ENCODE assay signal across 27 mouse cellular contexts in genomic region chr3:105511836-105512235, GRCm38 (mm10). TPM values are rescaled to one million over a fixed set of nuclear protein-coding genes. Genes with fewer than 3 reads are reported as not detected.
A peak's percentile ranks its signal among the peaks of the same experiment; 100 is the strongest.
DNase-seq lines count a peak whose midpoint lies in the region; ATAC-seq and TF ChIP-seq lines count a peak whose summit lies in the region.
"Had no signal": no experiment of that assay in that cellular context is flagged by ENCODE, and none has a peak within 500 bp of the region (broad histone marks: within the 10 kb centered on the region; RNA-seq: fewer than 3 reads in every experiment).

No protein-coding gene starts in this region.

- WGBS in kidney, adult 2 months, result 59% methylated on average over 2 of the region's 2 CpGs
- 57% methylated on average over 2 of the region's 2 CpGs for WGBS in kidney, embryonic 15.5 days
- WGBS in lung, postnatal 0 days, result 25% methylated on average over 2 of the region's 2 CpGs
- 33% methylated on average over 2 of the region's 2 CpGs for WGBS in olfactory bulb, adult 2 months
- 13% methylated on average over 2 of the region's 2 CpGs for WGBS in stomach, postnatal 0 days

- TF ChIP-seq CTCF in kidney, adult 2 months (conservative IDR thresholded peaks at IDR 0.05; ENCODE audit: insufficient read depth, insufficient read length, low read depth, low read length), result no peak
- no peak for TF ChIP-seq CTCF in lung, postnatal 0 days (IDR thresholded peaks at IDR 0.05)
- no peak for TF ChIP-seq CTCF in olfactory bulb, adult 2 months (IDR thresholded peaks at IDR 0.05; ENCODE audit: insufficient read depth, low read depth, low read length)
- TF ChIP-seq CTCF in stomach, postnatal 0 days (IDR thresholded peaks at IDR 0.05; ENCODE audit: low read depth), result no peak

- H3K4me1 ChIP-seq in kidney, adult 2 months (ENCODE audit: control insufficient read depth, insufficient read depth, low read length), result no peaks in the 10 kb centered on the region
- 0 out of 2 replicates have a peak, but pooled peaks cover 2% of the 10 kb centered on the region for H3K4me1 ChIP-seq in kidney, embryonic 15.5 days
- no peaks in the 10 kb centered on the region for H3K4me1 ChIP-seq in lung, postnatal 0 days (ENCODE audit: insufficient read depth, low read depth, low read length)
- H3K4me1 ChIP-seq in olfactory bulb, adult 2 months (ENCODE audit: control insufficient read depth, insufficient read depth, low read length), result peaks cover 25% of the 10 kb centered on the region
- H3K4me1 ChIP-seq in stomach, postnatal 0 days (replicated peaks; ENCODE audit: control insufficient read depth, insufficient read depth), result no peaks in the 10 kb centered on the region
- H3K4me1 ChIP-seq: embryonic facial prominence, embryonic 12.5 days; limb, embryonic 10.5 days; limb, embryonic 15.5 days had no signal

- no peaks in the 10 kb centered on the region for H3K27me3 ChIP-seq in kidney, adult 2 months (replicated peaks; ENCODE audit: control insufficient read depth, insufficient read depth, low read length)
- H3K27me3 ChIP-seq in kidney, embryonic 15.5 days, result no peaks in the 10 kb centered on the region
- H3K27me3 ChIP-seq in lung, postnatal 0 days (replicated peaks; ENCODE audit: insufficient read depth, low read length), result no peaks in the 10 kb centered on the region
- H3K27me3 ChIP-seq in stomach, postnatal 0 days (ENCODE audit: control insufficient read depth, insufficient read depth, low read length), result no peaks in the 10 kb centered on the region
- H3K27me3 ChIP-seq: embryonic facial prominence, embryonic 12.5 days; forebrain, embryonic 15.5 days; limb, embryonic 15.5 days; lung, embryonic 15.5 days had no signal

- DNase-seq in kidney, adult 2 months, result peak; percentile 4
- peak; percentile 24 for DNase-seq in lung, postnatal 0 days (ENCODE audit: low spot score)
- DNase-seq in lung, adult 18-20 months, result no peak
- DNase-seq in stomach, postnatal 0 days (ENCODE audit: low spot score), result no peak
- no peak for DNase-seq in kidney, adult 8-10 months
- DNase-seq: adrenal gland, adult 2 months; B cell, adult 2 months; cerebellum, adult 8-10 months; embryo, embryonic 11 days; gastrocnemius, postnatal 14 days; kidney, postnatal 25 days; right cerebral cortex, postnatal 4 days; thymus, adult 18-20 months; thymus, postnatal 36 days had no signal

- no peaks in the 10 kb centered on the region for H3K9me3 ChIP-seq in kidney, embryonic 15.5 days (replicated peaks)
- H3K9me3 ChIP-seq in lung, postnatal 0 days (ENCODE audit: low read length), result no peaks in the 10 kb centered on the region
- H3K9me3 ChIP-seq in stomach, postnatal 0 days (ENCODE audit: control insufficient read depth, low read length), result no peaks in the 10 kb centered on the region
- H3K9me3 ChIP-seq: embryonic facial prominence, embryonic 12.5 days; forebrain, embryonic 15.5 days; heart, embryonic 10.5 days; heart, embryonic 15.5 days; limb, embryonic 10.5 days; limb, embryonic 15.5 days; lung, embryonic 15.5 days had no signal

- TF ChIP-seq POLR2A in kidney, adult 2 months (IDR thresholded peaks at IDR 0.05; ENCODE audit: low read depth, low read length), result no peak
- TF ChIP-seq POLR2A in olfactory bulb, adult 2 months (IDR thresholded peaks at IDR 0.05; ENCODE audit: insufficient read depth, low read depth, low read length), result no peak

- H3K4me3 ChIP-seq in kidney, adult 2 months (ENCODE audit: insufficient read depth, low read depth, low read length), result no peak overlapping the region
- no peak overlapping the region for H3K4me3 ChIP-seq in kidney, embryonic 15.5 days (replicated peaks)
- no peak overlapping the region for H3K4me3 ChIP-seq in lung, postnatal 0 days (ENCODE audit: low read depth, low read length)
- H3K4me3 ChIP-seq in olfactory bulb, adult 2 months (ENCODE audit: insufficient read depth, low read depth, low read length), result no peak overlapping the region
- H3K4me3 ChIP-seq in stomach, postnatal 0 days (ENCODE audit: low read depth, low read length), result no peak overlapping the region
- H3K4me3 ChIP-seq: embryonic facial prominence, embryonic 12.5 days; forebrain, embryonic 15.5 days; heart, embryonic 10.5 days; heart, embryonic 15.5 days; limb, embryonic 10.5 days; limb, embryonic 15.5 days; lung, embryonic 15.5 days had no signal

- no peak overlapping the region for H3K27ac ChIP-seq in kidney, adult 2 months (ENCODE audit: insufficient read depth, low read depth, low read length)
- no peak overlapping the region for H3K27ac ChIP-seq in kidney, embryonic 15.5 days
- no peak overlapping the region for H3K27ac ChIP-seq in lung, postnatal 0 days (ENCODE audit: low read length)
- 0 out of 2 replicates have a peak overlapping the region, but pooled peaks have one; percentile 1 for H3K27ac ChIP-seq in olfactory bulb, adult 2 months (ENCODE audit: insufficient read depth, low read depth, low read length)
- peak overlapping the region; percentile 53; the same call in 1 of the 2 replicates for H3K27ac ChIP-seq in stomach, postnatal 0 days (replicated peaks)
- H3K27ac ChIP-seq: embryonic facial prominence, embryonic 12.5 days; forebrain, embryonic 15.5 days; heart, embryonic 10.5 days; heart, embryonic 15.5 days; limb, embryonic 10.5 days; limb, embryonic 15.5 days; liver, embryonic 14.5 days; lung, embryonic 15.5 days had no signal

- H3K36me3 ChIP-seq in kidney, adult 2 months (ENCODE audit: control insufficient read depth, insufficient read depth, low read length), result no peaks in the 10 kb centered on the region
- no peaks in the 10 kb centered on the region for H3K36me3 ChIP-seq in kidney, embryonic 15.5 days
- no peaks in the 10 kb centered on the region for H3K36me3 ChIP-seq in lung, postnatal 0 days (ENCODE audit: insufficient read depth, low read length)
- no peaks in the 10 kb centered on the region for H3K36me3 ChIP-seq in stomach, postnatal 0 days (ENCODE audit: control insufficient read depth, insufficient read depth, low read length)
- H3K36me3 ChIP-seq: embryonic facial prominence, embryonic 12.5 days; forebrain, embryonic 15.5 days; heart, embryonic 10.5 days; heart, embryonic 15.5 days; limb, embryonic 10.5 days; limb, embryonic 15.5 days; lung, embryonic 15.5 days had no signal

- H3K9ac ChIP-seq in kidney, embryonic 15.5 days, result no peak overlapping the region
- no peak overlapping the region for H3K9ac ChIP-seq in lung, postnatal 0 days (replicated peaks; ENCODE audit: low read depth)
- no peak overlapping the region for H3K9ac ChIP-seq in stomach, postnatal 0 days (ENCODE audit: low read length)
- H3K9ac ChIP-seq: embryonic facial prominence, embryonic 12.5 days; forebrain, embryonic 15.5 days; heart, embryonic 15.5 days; limb, embryonic 15.5 days; liver, embryonic 14.5 days; lung, embryonic 15.5 days had no signal

- ATAC-seq in kidney, embryonic 15.5 days (replicated peaks; ENCODE audit: low FRiP score), result no peak
- peak; percentile 53 for ATAC-seq in lung, postnatal 0 days
- ATAC-seq in stomach, postnatal 0 days (ENCODE audit: low FRiP score, low TSS enrichment), result no peak
- ATAC-seq: activated CD4-positive, CD25-positive, alpha-beta regulatory T cell, adult 4 months; forebrain, embryonic 15.5 days; hindbrain, embryonic 16.5 days; midbrain, embryonic 16.5 days had no signal

- H3K4me2 ChIP-seq in kidney, embryonic 15.5 days, result no peak overlapping the region
- no peak overlapping the region for H3K4me2 ChIP-seq in lung, postnatal 0 days (replicated peaks; ENCODE audit: low read depth, low read length)
- H3K4me2 ChIP-seq in stomach, postnatal 0 days (replicated peaks; ENCODE audit: low read depth), result no peak overlapping the region
- H3K4me2 ChIP-seq: embryonic facial prominence, embryonic 12.5 days; forebrain, embryonic 15.5 days; heart, embryonic 15.5 days; limb, embryonic 15.5 days; lung, embryonic 15.5 days had no signal

- TF ChIP-seq EP300 in lung, postnatal 0 days (IDR thresholded peaks at IDR 0.05), result no peak
- no peak for TF ChIP-seq EP300 in stomach, postnatal 0 days (optimal IDR thresholded peaks at IDR 0.05)

RNA-seq across cellular contexts. Expression of gene Kcnd3, which starts 59.7 kb away (rescaled TPM):
- polyA plus RNA-seq in kidney, adult 2 months (2012; rRNA removed), result 5.0 TPM in 2 replicates
- polyA plus RNA-seq in kidney, embryonic 15.5 days (2015; fragmentation: Nextera tagmentation; extraction: Ambion mirVana), result 2.3 and 2.4 TPM in 2 replicates
- polyA plus RNA-seq in lung, postnatal 0 days (2015; fragmentation: Nextera tagmentation; extraction: Ambion mirVana), result 0.13 TPM in 2 replicates
- polyA plus RNA-seq in olfactory bulb, adult 2 months (2012; ENCODE audit: insufficient read depth, insufficient read length, low replicate concordance, missing spikeins), result 42.2 TPM in 1 of 2 replicates, not detected in the other
- 2.4 and 2.7 TPM in 2 replicates for polyA plus RNA-seq in stomach, postnatal 0 days (2015; fragmentation: Nextera tagmentation; extraction: Ambion mirVana)
- polyA plus RNA-seq: activated CD4-positive, CD25-positive, alpha-beta regulatory T cell, adult 4 months had no signal

Comparison
In these comparisons a context has a peak if more than half of its experiments do, and no peak if none do; other contexts are left out.
1. DNase-seq: peak in kidney, adult 2 months (single experiment) and lung, postnatal 0 days (single experiment); none in lung, adult 18-20 months (0 of 2), stomach, postnatal 0 days (single experiment) and kidney, adult 8-10 months (0 of 2).
2. H3K27ac ChIP-seq: peak in olfactory bulb, adult 2 months (single experiment) and stomach, postnatal 0 days (single experiment); none in kidney, adult 2 months (single experiment), kidney, embryonic 15.5 days (single experiment) and lung, postnatal 0 days (single experiment).